Mouse (Mus musculus): ENCODE measurements around the gene Zmym4. TPM values are rescaled to one million over a fixed set of nuclear protein-coding genes. Genes with fewer than 3 reads are reported as not detected.
"Not testable (repeated sequence)": the region's sequence is repeated elsewhere in the genome, so short reads cannot be mapped to it uniquely, and the experiment has no call there.

Zmym4 gene
- polyA plus RNA-seq, 1 experiment, result 6.7 TPM

DNA sequence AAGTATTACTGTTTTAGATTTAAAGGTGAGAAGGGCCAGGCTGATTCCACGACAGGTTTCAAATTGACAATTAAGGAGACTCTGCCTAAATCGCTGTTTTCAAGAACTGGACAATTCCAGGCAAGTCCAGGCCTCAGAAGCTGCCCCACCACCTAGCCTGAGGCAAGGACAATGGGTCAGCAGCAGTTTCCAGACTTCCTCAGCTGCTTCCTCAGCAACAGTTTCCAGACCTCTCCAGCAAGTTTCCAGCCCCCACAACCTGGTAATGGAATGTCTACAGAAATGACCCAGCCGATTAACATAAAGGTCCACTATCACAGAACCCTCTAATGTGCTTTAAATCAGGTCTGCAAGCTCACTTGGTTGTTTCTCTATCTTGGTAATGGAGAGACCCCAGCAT lies 36.4 kb upstream of the Zmym4 start:
- Histone ChIP-seq H3K36me3 (ENCODE audit: control insufficient read depth, insufficient read depth) (no peaks in the 10 kb centered on the region), H3K4me2 (ENCODE audit: low read depth) (no peak overlapping the region), H3K27me3 (ENCODE audit: control insufficient read depth, insufficient read depth, insufficient read length) (peaks cover 6% of the 10 kb centered on the region), H3K4me3 (no peak overlapping the region), H3K79me2 (ENCODE audit: control insufficient read depth, insufficient read depth) (no peaks in the 10 kb centered on the region), H3ac (ENCODE audit: control insufficient read depth, insufficient read length) (no peak overlapping the region)
- TF ChIP-seq MYOD1 (IDR thresholded peaks at IDR 0.05; ENCODE audit: control insufficient read depth in 1 of 3, insufficient read length in 2 of 3, low read depth in 2 of 3) (no peak), TCF3 (IDR thresholded peaks at IDR 0.05; ENCODE audit: insufficient read length, low read depth) (no peak), CEBPB (IDR thresholded peaks at IDR 0.05; ENCODE audit: insufficient read depth, poor library complexity, severe bottlenecking) (no peak), E2F4 (IDR thresholded peaks at IDR 0.05; ENCODE audit: insufficient read depth) (no peak), SRF (IDR thresholded peaks at IDR 0.05; ENCODE audit: control insufficient read depth, insufficient read length, low read depth) (no peak), POLR2AphosphoS2 (IDR thresholded peaks at IDR 0.05; ENCODE audit: insufficient read length, low read depth) (no peak), POLR2A (IDR thresholded peaks at IDR 0.05; ENCODE audit: insufficient read length, low read depth) (no peak), USF1 (IDR thresholded peaks at IDR 0.05; ENCODE audit: low read depth) (no peak), REST (IDR thresholded peaks at IDR 0.05; ENCODE audit: insufficient read depth, insufficient read length) (no peak), MYOG (IDR thresholded peaks at IDR 0.05; ENCODE audit: control insufficient read depth in 1 of 3, insufficient read depth in 1 of 3, insufficient read length in 2 of 3, low read depth in 2 of 3) (no peak), TCF12 (IDR thresholded peaks at IDR 0.05; ENCODE audit: insufficient read depth, poor library complexity, severe bottlenecking) (no peak), MAX (IDR thresholded peaks at IDR 0.05; ENCODE audit: low read depth) (no peak)

- H3ac ChIP-seq (ENCODE audit: control insufficient read depth, insufficient read length), result no peak overlapping the region
- no peak overlapping the region for H3K4me3 ChIP-seq
- H3K36me3 ChIP-seq (ENCODE audit: control insufficient read depth, insufficient read depth), result no peaks in the 10 kb centered on the region
- peaks cover 6% of the 10 kb centered on the region for H3K27me3 ChIP-seq (ENCODE audit: control insufficient read depth, insufficient read depth, insufficient read length)
- H3K79me2 ChIP-seq (ENCODE audit: control insufficient read depth, insufficient read depth), result no peaks in the 10 kb centered on the region
- H3K4me2 ChIP-seq (ENCODE audit: low read depth), result no peak overlapping the region
- TF ChIP-seq POLR2A (IDR thresholded peaks at IDR 0.05; ENCODE audit: insufficient read length, low read depth), result no peak
- TF ChIP-seq TCF3 (IDR thresholded peaks at IDR 0.05; ENCODE audit: insufficient read length, low read depth), result no peak
- no peak for TF ChIP-seq MYOG (IDR thresholded peaks at IDR 0.05; ENCODE audit: control insufficient read depth in 1 of 3, insufficient read depth in 1 of 3, insufficient read length in 2 of 3, low read depth in 2 of 3)
- no peak for TF ChIP-seq SRF (IDR thresholded peaks at IDR 0.05; ENCODE audit: control insufficient read depth, insufficient read length, low read depth)
- no peak for TF ChIP-seq E2F4 (IDR thresholded peaks at IDR 0.05; ENCODE audit: insufficient read depth)
- TF ChIP-seq REST (IDR thresholded peaks at IDR 0.05; ENCODE audit: insufficient read depth, insufficient read length), result no peak
- no peak for TF ChIP-seq MAX (IDR thresholded peaks at IDR 0.05; ENCODE audit: low read depth)
- no peak for TF ChIP-seq CEBPB (IDR thresholded peaks at IDR 0.05; ENCODE audit: insufficient read depth, poor library complexity, severe bottlenecking)
- no peak for TF ChIP-seq TCF12 (IDR thresholded peaks at IDR 0.05; ENCODE audit: insufficient read depth, poor library complexity, severe bottlenecking)
- no peak for TF ChIP-seq POLR2AphosphoS2 (IDR thresholded peaks at IDR 0.05; ENCODE audit: insufficient read length, low read depth)
- no peak for TF ChIP-seq USF1 (IDR thresholded peaks at IDR 0.05; ENCODE audit: low read depth)
- TF ChIP-seq MYOD1 (IDR thresholded peaks at IDR 0.05; ENCODE audit: control insufficient read depth in 1 of 3, insufficient read length in 2 of 3, low read depth in 2 of 3), result no peak
Observed at GRCm38 (mm10) chr4:127000601-127001105, 32.7 kb upstream of the Zmym4 start.

GRCm38 (mm10) chr4:126999372-126999771 lies 31.4 kb upstream of the Zmym4 start:
- not testable (repeated sequence) for H3K79me2 ChIP-seq (ENCODE audit: control insufficient read depth, insufficient read depth); H3ac ChIP-seq (ENCODE audit: control insufficient read depth, insufficient read length); H3K36me3 ChIP-seq (ENCODE audit: control insufficient read depth, insufficient read depth); H3K4me2 ChIP-seq (ENCODE audit: low read depth); H3K4me3 ChIP-seq; H3K27me3 ChIP-seq (ENCODE audit: control insufficient read depth, insufficient read depth, insufficient read length)

DNA sequence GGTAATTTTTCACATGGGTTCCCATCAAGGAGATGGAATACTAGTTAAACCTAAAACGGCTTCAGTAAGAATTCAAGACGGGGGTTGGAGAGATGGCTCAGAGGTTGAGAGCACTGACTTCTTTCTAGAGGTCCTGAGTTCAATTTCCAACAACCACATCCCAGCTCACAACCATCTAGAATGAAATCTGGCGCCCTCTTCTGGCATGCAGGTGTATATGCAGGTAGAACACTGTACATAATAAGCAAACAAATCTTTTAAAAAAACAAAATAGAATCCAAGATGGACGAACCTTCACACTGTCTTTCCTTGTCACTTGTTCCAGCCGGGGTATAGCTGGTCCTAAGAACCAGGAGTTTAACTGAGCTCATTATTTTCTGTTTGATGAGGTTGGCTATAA lies 24.4 kb upstream of the Zmym4 start:
- Histone ChIP-seq H3ac (ENCODE audit: control insufficient read depth, insufficient read length) (no peak overlapping the region), H3K36me3 (ENCODE audit: control insufficient read depth, insufficient read depth) (no peaks in the 10 kb centered on the region), H3K4me3 (no peak overlapping the region), H3K27me3 (ENCODE audit: control insufficient read depth, insufficient read depth, insufficient read length) (no peaks in the 10 kb centered on the region), H3K79me2 (ENCODE audit: control insufficient read depth, insufficient read depth) (no peaks in the 10 kb centered on the region), H3K4me2 (ENCODE audit: low read depth) (no peak overlapping the region)
- TF ChIP-seq MAX (IDR thresholded peaks at IDR 0.05; ENCODE audit: low read depth) (no peak), MYOD1 (IDR thresholded peaks at IDR 0.05; ENCODE audit: control insufficient read depth in 1 of 3, insufficient read length in 2 of 3, low read depth in 2 of 3) (no peak), CEBPB (IDR thresholded peaks at IDR 0.05; ENCODE audit: insufficient read depth, poor library complexity, severe bottlenecking) (no peak), TCF12 (IDR thresholded peaks at IDR 0.05; ENCODE audit: insufficient read depth, poor library complexity, severe bottlenecking) (no peak)

DNA sequence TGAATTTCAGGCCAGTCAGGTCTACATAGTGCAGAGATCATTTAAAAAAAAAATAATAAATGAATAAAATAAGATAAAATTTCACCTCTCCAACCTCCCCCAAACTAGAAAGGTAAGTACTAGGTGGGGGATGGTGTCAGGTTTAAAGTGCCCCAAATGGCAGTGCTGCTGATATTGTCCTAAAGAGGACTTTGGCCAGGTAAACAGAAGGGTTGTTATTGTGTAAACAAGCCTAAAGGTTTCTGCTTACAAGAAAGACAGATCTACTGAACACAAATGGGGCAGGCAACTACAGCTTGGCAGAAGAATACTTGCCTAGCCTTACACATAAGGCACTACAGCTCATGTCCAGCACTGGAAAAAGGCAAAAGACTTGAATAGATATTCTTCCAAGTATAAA lies 22.6 kb upstream of the Zmym4 start:
- Histone ChIP-seq H3K4me2 (ENCODE audit: low read depth) (no peak overlapping the region), H3K36me3 (ENCODE audit: control insufficient read depth, insufficient read depth) (no peaks in the 10 kb centered on the region), H3ac (ENCODE audit: control insufficient read depth, insufficient read length) (no peak overlapping the region), H3K79me2 (ENCODE audit: control insufficient read depth, insufficient read depth) (no peaks in the 10 kb centered on the region), H3K27me3 (ENCODE audit: control insufficient read depth, insufficient read depth, insufficient read length) (no peaks in the 10 kb centered on the region), H3K4me3 (no peak overlapping the region)
- TF ChIP-seq POLR2AphosphoS2 (IDR thresholded peaks at IDR 0.05; ENCODE audit: insufficient read length, low read depth), result no peak
- TF ChIP-seq USF1 (IDR thresholded peaks at IDR 0.05; ENCODE audit: low read depth), result no peak
- TF ChIP-seq MYOG (IDR thresholded peaks at IDR 0.05; ENCODE audit: control insufficient read depth in 1 of 3, insufficient read depth in 1 of 3, insufficient read length in 2 of 3, low read depth in 2 of 3), result no peak
- TF ChIP-seq TCF12 (IDR thresholded peaks at IDR 0.05; ENCODE audit: insufficient read depth, poor library complexity, severe bottlenecking), result no peak
- TF ChIP-seq MAX (IDR thresholded peaks at IDR 0.05; ENCODE audit: low read depth), result no peak

All from myocyte (in vitro differentiated cells).